ENCODE assay signal across 9 mouse cellular contexts in genomic region chr17:89654089-89654813, GRCm38 (mm10).
DNase-seq lines count a peak whose midpoint lies in the region; ATAC-seq and TF ChIP-seq lines count a peak whose summit lies in the region.
"Had no signal": no experiment of that assay in that cellular context is flagged by ENCODE, and none has a peak within 500 bp of the region (broad histone marks: within the 10 kb centered on the region; RNA-seq: fewer than 3 reads in every experiment).

No protein-coding gene starts in this region.

- no peak overlapping the region for H3K4me3 ChIP-seq in kidney, postnatal 0 days (replicated peaks; ENCODE audit: low read depth, low read length)
- no peak overlapping the region for H3K4me3 ChIP-seq in liver, postnatal 0 days (ENCODE audit: low read depth, low read length)
- H3K4me3 ChIP-seq: neural tube, embryonic 13.5 days had no signal

- no peak overlapping the region for H3K9ac ChIP-seq in kidney, postnatal 0 days (ENCODE audit: low read depth, low read length)
- H3K9ac ChIP-seq in liver, postnatal 0 days (replicated peaks) = no peak overlapping the region
- H3K9ac ChIP-seq: neural tube, embryonic 13.5 days had no signal

- 70% methylated on average over 5 of the region's 5 CpGs for WGBS in kidney, postnatal 0 days
- WGBS in liver, postnatal 0 days (ENCODE audit: insufficient replicate concordance) = 64% methylated on average over 5 of the region's 5 CpGs

- H3K4me1 ChIP-seq in kidney, postnatal 0 days (replicated peaks; ENCODE audit: insufficient read depth, low read length) = no peaks in the 10 kb centered on the region
- H3K4me1 ChIP-seq in liver, postnatal 0 days (ENCODE audit: insufficient read depth) = no peaks in the 10 kb centered on the region
- H3K4me1 ChIP-seq: neural tube, embryonic 13.5 days had no signal

- no peak for TF ChIP-seq EP300 in liver, postnatal 0 days (IDR thresholded peaks at IDR 0.05; ENCODE audit: low read depth)

- H3K4me2 ChIP-seq in kidney, postnatal 0 days (ENCODE audit: low read length) = no peak overlapping the region
- no peak overlapping the region for H3K4me2 ChIP-seq in liver, postnatal 0 days (ENCODE audit: low read depth, low read length)
- H3K4me2 ChIP-seq: neural tube, embryonic 13.5 days had no signal

- H3K27me3 ChIP-seq in kidney, postnatal 0 days (ENCODE audit: insufficient read depth, low read length) = no peaks in the 10 kb centered on the region
- H3K27me3 ChIP-seq in liver, postnatal 0 days (ENCODE audit: insufficient read depth, low read length) = no peaks in the 10 kb centered on the region
- H3K27me3 ChIP-seq: neural tube, embryonic 13.5 days had no signal

- peak; percentile 79 for TF ChIP-seq CTCF in kidney, postnatal 0 days (IDR thresholded peaks at IDR 0.05; ENCODE audit: low read depth)
- TF ChIP-seq CTCF in liver, postnatal 0 days (IDR thresholded peaks at IDR 0.05; ENCODE audit: low read depth) = peak; percentile 68

- no peak for ATAC-seq in kidney, postnatal 0 days (replicated peaks; ENCODE audit: low FRiP score, low read depth)
- no peak for ATAC-seq in liver, postnatal 0 days

- peak; percentile 14 for DNase-seq in urinary bladder, postnatal 25 days (ENCODE audit: low spot score)
- no peak for DNase-seq in urinary bladder, postnatal 10 days (ENCODE audit: low spot score)
- peak; percentile 88 for DNase-seq in cerebellum, adult 8-10 months
- peak; percentile 89 to 94 for DNase-seq in frontal cortex, adult 2 months (ENCODE audit: extremely low spot score in 1 of 2, low spot score in 1 of 2)
- DNase-seq in kidney, postnatal 0 days (ENCODE audit: low spot score) = peak; percentile 59
- peak; percentile 17 for DNase-seq in liver, postnatal 0 days
- DNase-seq in right cerebral cortex, postnatal 25 days = peak; percentile 71
- DNase-seq in gastrocnemius, postnatal 4 days (ENCODE audit: low spot score in 2 of 2) = no peak

- no peaks in the 10 kb centered on the region for H3K36me3 ChIP-seq in kidney, postnatal 0 days (ENCODE audit: insufficient read depth, low read length)
- no peaks in the 10 kb centered on the region for H3K36me3 ChIP-seq in liver, postnatal 0 days (replicated peaks; ENCODE audit: insufficient read depth, low read length)
- H3K36me3 ChIP-seq: neural tube, embryonic 13.5 days had no signal

- H3K9me3 ChIP-seq in kidney, postnatal 0 days (replicated peaks; ENCODE audit: low read length) = no peaks in the 10 kb centered on the region
- no peaks in the 10 kb centered on the region for H3K9me3 ChIP-seq in liver, postnatal 0 days (ENCODE audit: low read length)
- H3K9me3 ChIP-seq: neural tube, embryonic 13.5 days had no signal

- no peak overlapping the region for H3K27ac ChIP-seq in kidney, postnatal 0 days
- no peak overlapping the region for H3K27ac ChIP-seq in liver, postnatal 0 days (ENCODE audit: low read depth)
- H3K27ac ChIP-seq: neural tube, embryonic 13.5 days had no signal

Comparison
In these comparisons a context has a peak if more than half of its experiments do, and no peak if none do; other contexts are left out.
1. DNase-seq: peak in urinary bladder, postnatal 25 days (single experiment), cerebellum, adult 8-10 months (single experiment), frontal cortex, adult 2 months (2 of 2), kidney, postnatal 0 days (single experiment), liver, postnatal 0 days (single experiment) and right cerebral cortex, postnatal 25 days (single experiment); none in urinary bladder, postnatal 10 days (single experiment) and gastrocnemius, postnatal 4 days (0 of 2).